Mouse (Mus musculus) thymus, adult 18-20 months (tissue): Measurements from ENCODE around the gene Gclc.
"Not testable (repeated sequence)": the region's sequence is repeated elsewhere in the genome, so short reads cannot be mapped to it uniquely, and the experiment has no call there.

ENCODE experiments used
- DNase-seq, 2 experiments: peaks; one replicate each; pipeline ENCODE4 v3.0.0; 2022; ENCODE audit warnings: mixed read lengths in 2 of 2

Gene Gclc

DNA sequence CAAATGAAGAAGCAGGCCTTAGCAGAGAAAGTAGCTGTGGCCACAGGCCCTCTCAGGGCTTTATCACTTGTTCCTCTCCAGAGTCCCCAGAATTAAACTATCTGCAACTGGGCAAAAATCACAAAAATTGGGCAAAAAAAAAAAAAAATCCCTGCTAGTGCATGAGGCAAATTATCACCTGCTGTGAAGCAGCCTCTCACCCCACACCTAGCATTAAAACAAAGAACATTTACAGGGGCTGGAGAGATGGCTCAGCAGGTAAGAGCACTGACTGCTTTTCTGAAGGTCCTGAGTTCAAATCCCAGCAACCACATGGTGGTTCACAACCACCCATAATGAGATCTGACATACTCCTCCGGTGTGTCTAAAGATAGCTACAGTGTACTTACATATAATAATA, 6.0 kb upstream of the Gclc start:
- DNase-seq = not testable (repeated sequence)

DNA sequence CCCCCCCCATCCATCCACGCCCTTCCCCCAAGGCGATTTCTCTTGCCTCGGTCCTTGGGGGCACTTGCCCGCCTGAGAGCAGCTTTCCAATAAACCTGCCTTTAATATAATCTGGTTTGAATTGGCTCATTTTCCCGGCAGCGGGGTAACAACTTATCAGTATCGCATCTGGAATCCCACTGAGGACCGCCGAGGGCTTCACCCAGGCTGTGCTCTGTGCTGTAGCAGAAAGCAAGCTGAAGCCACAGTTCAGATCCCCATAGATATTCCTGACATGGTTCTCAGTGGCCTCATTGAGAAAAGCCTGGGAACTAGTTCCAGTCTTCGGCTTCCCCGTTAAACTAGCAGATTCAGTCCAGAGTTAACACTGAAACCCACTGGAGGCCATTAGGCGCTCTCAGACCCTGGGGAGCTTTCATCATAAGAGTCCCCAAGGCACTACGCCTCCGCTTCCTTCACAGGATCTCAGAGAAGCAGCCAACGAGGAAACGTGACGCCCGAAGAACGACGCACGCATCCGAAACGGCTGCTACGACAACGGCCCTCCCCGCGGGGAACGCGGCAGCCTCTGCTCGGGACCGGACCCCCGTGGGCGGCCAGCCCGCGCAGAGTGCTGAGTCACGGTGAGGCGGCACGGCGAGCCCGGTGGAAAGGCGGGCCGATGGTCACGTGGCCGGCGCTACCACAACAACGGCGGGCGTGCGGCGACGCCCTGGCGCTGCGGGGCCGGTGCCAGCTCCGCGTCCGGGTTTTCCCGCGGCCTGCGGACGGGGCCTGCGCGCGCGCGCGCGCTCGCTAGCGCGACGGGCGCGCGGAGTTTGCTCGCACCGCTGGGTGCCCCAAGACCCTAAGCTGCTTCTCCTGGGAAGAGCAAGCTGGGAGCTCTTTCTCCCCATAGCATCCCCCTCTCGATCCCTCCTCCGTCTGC, 3.9 kb upstream of the Gclc start:
- DNase-seq = peak; percentile 81 to 83

DNA sequence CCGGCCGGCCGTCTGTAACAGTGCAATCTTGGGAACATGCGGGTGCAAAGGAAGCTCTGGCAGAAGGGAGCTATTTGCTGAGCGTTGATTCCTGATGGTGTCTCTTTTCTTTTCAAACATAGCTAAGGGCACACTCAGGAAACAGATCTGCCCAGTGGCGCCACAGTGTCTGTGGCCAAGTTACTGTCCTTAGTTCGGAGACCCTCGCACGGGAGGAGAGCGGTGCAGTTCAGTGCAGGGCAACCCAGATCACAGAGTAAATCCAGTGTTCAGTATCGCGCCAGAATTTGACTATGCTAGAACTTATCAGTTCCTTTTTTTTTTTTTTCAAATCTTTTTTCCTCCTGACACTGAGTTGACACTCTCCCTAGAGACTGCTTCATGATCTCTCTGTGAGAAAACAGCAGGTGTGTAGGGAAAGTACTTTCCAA, 3.2 kb upstream of the Gclc start:
- DNase-seq = peak in 1 of 2 experiments; percentile 14

DNA sequence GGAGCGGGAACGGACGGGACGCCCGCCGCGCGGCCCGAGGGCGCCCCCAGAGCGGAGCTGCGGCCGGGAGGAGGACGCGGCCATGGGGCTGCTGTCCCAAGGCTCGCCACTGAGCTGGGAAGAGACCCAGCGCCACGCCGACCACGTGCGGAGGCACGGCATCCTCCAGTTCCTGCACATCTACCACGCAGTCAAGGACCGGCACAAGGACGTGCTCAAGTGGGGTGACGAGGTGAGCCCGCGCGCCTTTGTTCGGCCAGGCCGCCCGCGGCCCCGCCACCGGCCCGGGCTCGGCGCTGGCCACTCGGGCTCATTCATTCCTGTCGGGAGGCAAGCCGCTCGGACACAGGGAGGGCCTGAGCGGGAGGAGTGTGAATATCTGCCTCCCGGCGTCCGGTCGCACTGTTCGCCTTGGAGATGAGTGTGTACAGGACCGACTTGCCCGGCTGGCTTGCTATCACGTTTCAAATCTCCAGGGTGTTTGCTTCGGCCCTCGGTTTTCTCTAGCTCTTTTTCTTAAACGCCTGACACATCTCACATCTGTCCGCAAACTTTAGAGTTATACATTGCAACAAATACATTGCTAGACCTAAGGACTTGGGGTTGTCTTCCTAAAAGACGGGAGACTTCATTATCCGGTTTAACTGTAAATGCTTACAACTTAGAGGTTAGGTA, 530 bp downstream of the Gclc start:
- peak; percentile 39 to 47 for DNase-seq

DNA sequence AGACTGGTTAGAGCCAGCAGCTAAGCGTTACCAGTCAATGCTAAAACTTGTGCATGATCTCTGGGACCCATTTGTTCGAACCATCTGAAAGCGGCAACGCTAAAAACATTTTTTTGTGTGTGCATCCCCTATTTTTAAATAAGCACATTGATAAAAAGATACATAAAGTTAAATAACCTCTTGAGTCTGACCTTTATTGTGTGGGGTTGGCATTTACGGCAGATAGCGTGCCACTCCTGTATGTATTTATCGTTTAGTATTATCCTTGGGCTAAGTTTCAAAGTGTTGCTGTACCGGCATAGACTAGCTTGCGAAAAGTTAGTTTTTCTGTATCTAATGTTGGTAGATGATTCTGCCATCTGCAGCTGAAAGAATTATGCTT, 1.1 kb downstream of the Gclc start:
- DNase-seq = no peak

DNA sequence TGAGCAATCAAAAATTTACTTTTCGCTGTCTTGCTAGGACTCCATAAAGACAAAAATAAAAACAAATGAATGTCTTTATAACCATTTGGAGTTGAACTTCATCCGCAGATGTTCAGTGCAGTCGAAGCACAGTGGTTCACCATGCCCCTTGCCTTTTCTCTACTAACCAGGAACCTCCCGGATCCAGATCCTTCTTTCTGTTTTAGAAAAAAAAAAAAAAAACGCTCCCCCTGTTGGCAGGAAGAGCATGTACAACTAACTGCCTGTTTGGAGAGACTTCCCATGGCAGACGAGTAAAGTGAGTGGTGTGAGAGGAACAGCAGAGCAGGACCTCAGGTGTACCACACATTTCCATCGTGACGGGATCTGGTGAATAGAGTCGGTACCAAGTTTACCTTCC, 1.7 kb downstream of the Gclc start:
- DNase-seq = no peak

DNA sequence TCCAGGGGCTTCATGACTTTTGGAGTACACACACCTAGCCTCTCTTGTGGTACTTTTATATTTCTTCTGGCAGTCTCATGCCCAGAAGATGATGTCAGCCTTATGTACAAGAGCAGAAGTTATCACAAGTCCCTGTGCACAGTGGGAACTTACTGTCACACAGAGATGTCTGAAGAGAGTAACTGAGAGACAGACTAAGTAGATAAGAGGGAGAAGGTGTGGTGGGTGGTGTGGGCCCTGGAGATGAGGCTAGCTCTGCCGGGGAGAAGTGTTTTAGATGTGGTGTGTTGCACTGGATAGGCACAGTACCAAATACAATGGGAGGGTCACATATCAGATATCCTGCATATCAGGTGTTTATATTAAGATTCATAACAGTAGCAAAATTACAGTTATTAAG, 3.0 kb downstream of the Gclc start:
- DNase-seq = no peak

DNA sequence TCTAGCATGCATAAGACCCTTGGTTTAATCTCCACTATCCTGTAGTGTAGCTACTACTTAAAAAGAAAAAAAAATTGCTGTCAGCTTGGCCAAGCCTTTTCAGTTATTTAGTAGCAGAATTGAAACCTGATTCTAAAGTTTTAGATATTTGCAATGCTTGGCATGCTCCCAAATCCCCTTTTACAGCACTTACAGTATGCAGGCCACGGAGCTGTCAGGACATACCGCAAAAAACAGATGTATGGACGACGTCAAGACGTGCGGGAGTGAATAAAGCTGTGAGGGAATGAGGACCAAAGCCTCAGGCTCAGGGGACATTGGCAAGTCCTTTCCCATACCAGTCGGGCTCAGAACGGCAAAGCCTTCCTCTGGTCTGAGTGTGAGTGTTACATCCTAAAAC, 4.1 kb downstream of the Gclc start:
- DNase-seq = no peak

DNA sequence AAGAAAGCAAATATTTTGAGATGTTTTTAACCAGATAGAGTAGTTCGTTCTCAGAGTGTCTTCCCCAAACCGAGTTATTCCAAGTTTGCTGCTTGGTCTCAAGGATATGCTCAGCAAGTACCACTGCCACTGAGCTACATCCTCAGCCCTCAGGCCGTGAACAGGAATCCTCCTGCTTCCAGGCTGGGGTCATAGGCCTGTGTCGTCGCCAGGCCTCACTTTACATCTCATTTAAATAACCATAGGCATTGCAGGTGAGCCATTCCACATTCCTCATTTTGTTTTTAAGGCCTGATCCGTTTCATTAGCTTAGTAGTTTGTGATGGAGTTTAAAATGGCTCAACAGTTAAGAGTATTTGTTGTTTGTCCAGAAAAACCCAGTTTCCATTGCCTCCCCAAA, 4.8 kb downstream of the Gclc start:
- no peak for DNase-seq

DNA sequence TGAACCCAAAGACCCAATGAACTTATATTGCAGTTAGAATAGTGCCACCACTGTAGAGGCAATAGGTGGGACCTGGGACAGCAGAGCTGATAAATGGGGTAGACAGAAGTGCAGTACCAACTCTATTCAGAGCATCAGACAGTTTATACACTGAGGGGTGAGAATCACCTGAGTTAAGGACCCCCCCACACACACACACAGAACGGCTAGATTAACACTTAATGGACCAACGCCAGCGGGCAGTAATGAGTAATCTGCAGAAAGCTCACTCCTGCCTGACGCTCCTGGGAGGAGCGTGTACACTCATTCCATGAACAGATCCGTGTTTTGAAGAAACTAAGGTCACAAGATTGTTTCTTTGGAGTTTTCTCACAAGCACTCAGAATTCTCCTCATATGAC, 5.4 kb downstream of the Gclc start:
- DNase-seq = no peak

DNA sequence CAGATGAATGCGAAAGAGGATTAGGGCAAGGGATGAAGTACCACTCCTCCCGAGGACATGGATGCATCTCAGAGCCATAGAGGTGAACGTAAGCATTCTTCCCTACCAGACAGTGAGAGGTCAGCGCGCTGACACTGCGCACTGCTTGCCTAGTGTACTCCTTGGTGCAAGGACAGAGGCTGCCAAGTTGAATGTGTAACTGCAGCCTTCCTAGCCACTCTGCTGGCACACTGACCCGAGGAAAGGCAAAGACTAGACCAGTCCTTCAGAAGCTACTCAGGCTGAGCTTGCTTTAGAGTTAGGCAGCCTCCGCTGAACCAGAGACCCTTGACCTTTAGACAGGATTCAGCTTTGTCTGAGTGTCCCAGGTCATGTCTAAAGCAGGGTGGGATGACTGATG, 11.9 kb downstream of the Gclc start:
- DNase-seq = no peak

DNA sequence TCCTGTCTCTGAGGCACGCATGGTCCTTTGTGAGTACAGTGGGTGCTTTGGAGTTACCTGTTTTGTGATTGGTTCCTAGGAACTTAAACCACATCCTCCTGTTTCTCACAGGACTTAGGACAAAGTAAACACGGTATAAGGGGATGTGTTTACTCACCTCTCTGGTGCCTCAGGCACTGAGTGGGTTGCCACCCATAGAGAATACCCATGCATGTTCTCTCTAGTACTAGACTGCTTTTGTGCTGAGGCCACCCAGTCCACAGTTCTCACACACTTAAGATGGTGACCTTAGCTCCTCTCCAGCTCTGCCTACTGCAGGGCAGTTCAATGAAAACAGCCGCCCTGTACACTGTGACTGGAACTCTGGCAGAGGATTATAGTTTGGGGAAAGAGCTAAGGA, 12.4 kb downstream of the Gclc start:
- DNase-seq = no peak

DNA sequence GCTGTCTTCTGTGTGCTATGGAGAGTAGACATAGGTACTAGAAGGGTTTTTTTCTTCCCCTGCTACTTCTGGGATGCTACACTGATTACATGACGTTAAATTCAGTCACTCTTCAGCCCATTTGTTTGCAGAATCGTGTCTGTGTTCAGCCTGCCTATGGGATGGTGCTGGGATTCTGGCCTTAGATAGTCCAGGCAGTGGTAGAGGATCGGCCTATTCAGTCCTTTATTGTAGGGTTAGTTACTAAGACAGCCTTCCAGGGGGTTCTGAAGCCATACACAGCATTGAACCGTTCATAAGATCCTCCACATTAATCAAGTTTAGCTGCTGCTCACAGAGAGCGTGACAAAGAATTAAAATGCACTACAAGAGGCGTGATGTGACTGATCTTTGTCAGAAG, 16.6 kb downstream of the Gclc start:
- DNase-seq = no peak

DNA sequence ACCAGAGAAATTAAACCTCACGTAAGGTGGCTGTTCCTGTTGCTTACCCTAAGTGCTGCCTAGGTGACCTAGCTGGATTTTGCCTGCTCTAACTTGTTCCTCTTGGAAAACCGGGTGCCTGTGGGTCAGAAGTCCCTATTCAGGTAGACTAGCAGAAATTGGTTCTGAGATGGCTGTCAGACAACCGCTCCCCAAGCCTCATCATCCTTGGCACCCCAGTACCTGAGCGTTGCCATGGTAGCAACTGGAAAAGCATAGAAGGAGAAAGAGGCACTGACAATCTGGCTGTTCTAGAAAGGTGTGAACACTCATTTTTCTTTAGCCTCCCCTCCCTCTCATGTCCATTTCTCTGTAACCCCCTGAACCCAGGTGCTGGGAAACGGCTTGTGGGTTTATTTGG, 17.0 kb downstream of the Gclc start:
- DNase-seq = no peak

DNA sequence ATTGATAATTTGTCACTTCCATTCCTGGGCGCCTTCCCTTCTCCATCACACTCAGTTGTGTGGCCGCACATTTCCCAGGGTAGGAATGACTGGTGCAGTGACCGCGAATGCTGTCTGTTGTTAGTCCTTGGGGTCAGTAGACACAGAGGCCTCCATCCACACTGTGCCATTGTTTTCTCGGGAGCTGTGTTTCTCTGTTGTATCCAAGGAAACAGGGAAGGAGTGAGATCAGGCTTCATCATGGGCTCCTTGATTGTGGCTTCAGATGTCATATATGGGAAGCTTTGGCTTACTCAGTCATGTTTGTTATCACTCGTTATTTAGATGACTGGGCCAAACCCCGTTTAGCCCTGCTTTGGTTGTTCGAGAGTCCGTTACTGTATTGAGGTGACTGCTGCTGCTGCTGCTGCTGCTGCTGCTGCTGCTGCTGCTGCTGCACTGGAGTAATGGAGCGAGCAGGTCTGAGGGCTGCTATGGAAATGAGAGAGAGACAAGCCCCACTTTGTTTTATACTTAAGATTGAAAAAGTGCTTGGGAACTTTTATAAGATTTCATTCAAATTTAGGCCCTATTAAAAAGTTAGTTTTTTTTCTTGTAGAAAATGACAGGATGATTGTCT, 17.5 kb downstream of the Gclc start:
- DNase-seq = no peak

DNA sequence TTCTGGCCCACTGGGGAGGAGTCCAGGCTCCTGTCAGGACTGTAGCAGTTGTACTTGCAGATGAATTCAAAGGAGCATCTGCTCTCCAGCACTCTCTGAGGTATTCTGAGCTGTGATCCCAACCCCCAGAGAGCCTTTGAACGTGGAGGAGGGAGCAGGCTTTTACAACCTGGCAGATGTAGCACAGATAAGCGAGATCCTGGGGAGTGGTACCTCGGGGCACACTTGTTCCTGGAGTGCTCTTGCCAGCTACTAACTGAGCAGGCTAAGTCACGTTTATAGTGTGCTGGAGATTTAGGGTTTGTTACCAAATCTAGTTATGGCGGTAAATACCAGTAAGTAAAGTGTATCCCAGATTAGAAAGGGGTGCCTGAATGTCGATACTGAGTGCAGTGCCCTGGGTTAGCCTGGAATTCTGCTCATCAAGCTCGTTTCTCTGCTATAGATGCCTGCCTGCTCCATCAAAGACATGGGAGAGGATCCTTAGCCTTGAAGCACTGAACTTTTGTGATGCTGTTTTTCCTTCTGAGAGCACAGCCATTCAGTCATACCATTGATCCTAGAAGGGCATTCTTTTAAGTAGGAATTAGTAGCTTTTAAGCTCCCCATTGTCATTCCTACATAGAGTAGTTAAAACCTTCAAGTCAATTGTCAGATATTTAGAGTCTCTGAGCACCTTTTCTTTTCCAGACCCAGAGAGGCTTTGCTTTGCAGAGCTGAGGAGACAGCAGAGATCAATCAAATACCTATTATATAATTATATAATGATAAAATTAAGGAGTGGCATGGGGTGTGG, 22.6 kb downstream of the Gclc start:
- DNase-seq = no peak

DNA sequence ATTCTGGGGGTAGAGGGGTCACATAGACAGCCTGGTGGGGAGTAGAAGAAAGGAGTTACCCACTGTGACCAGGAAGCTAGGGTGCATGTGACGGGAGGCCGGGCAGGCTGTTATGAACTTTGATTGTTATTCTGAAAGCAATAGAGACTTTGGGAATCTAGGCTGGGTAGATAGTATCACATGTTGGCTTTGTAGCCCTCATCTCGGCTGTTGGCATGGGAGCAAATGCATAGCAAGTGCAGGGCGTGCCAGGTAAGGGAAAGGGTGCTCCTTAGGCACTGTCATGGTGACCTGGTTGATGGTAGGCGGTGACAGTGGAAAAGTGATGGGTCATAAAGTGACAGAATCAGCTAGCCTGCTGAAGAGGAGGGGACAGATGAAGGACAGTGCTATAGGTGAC, 23.3 kb downstream of the Gclc start:
- no peak for DNase-seq

DNA sequence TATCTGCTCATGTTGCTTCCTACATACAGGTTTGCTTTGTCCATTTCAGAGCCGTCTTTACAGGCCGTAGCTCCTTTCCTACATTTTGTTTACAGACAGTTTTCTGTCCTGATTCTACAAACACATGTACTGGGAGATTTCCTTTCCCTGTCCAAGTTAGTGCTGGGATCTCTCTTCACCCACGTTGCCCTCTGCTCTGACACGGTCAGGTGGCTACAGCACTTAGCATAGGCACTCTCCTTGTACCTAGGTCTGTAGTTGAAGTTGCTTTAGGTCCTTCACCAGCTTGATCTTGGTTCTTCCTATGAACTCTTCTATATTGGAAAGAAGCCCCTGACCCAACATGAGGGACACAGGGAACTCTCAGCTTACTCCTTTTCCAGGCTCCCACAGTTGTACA, 25.4 kb downstream of the Gclc start:
- no peak for DNase-seq

DNA sequence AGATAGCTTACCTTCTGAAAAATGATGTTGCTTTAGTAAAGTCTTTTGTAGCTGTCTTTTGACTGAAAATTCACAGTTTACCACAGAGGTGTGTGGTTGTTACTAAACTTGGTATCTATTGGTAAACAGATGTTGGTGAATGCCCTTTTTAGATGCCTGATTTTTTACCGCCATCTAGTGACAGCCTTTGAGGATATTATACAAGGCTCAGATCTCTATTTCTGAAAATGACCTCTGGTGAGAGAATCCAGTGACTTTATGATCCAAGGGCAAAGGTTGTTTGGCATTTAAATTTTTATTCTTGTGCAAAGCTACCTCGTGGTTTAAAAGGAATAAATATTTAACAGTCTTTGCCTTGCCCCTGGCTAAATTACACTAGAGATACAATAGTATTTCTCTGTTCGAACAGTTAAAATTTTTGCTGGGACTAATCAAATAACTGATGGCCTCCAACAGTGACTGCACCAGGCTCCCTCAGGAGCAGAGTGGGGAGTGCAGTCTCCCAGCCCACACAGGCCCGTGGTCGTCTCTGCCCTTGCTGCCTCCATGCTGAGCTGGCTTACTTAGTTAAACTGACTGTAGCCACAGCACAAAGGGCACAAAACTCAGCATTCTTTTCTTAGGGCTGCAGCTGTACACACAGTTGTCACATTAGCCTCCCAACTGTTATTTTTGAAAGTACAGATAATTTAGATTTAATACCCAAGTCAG, 27.3 kb downstream of the Gclc start:
- no peak for DNase-seq

DNA sequence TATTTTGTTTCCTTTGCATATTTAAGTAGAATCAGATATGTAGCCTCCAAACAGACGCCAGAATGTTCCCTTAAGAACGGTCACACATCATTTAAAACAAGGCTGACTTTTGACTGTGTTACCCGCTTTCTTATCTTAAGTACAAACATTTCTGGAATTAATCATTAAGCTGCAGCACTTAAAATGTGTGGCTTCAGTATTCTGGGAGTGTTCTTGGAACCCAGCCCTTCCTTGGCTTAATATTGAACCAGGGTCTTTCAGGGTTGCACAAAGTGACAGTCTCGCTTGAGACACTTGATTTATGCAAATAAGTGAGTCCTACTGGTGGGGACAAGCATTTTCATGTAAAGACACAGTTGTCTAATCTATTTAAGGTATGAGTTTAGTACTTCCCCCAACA, 27.9 kb downstream of the Gclc start:
- DNase-seq = no peak

DNA sequence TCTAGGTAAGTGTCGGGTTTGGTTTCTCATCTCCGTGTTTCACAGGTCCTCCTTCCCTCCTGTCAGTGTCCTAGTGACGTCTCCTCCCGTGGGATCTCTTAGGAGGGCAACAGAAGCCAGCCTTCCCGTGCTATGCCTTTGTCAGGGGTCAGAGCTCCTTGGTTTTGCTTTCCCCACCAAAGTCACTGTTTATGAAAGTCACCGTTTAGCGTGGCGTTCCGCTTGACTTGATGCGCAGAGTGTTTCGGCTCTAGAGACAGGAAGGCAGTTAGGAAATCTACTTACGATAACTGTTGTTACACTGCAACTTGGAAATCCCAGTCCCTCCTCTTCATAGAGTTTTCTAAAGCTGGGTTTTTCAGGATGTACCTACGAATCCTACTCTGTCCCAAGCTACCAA, 28.7 kb downstream of the Gclc start:
- no peak for DNase-seq

DNA sequence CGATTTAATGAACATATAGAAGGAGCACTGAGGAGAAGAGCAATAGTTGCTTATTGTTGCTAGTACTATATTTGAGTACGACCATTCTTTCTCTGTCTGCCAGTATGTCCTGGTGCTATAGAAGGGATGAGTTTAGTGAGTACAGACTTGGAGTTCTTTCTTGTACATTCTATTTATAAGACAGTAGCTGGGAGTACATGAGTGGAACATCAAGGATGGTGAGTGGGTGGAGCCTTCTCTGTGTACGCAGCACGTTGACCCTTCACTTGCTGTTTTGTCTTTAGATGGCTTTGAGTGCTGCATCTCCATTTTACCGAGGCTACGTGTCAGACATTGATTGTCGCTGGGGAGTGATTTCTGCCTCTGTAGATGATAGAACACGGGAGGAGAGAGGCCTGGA, 31.1 kb downstream of the Gclc start:
- DNase-seq = no peak

DNA sequence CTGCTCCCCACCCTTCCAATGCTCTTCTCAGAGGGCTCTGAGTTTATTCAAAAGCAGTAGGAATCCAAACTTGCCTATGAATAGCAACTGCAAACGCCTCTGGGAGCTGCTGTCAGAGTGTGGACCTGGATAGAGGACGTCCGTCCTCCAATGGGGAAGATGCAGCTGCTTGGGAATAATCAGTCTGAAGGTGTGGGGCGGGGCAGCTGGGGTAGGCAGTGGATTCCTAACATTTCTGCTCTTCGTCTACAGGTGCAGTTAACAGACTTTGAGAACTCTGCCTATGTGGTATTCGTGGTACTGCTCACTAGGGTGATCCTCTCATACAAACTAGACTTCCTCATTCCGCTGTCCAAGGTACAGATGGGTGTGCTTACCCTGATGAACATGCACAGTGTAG, 33.6 kb downstream of the Gclc start:
- no peak for DNase-seq
